Mouse (Mus musculus) liver, postnatal 0 days (tissue): ENCODE measurements around the gene Rps15a. TPM values are rescaled to one million over a fixed set of nuclear protein-coding genes. Genes with fewer than 3 reads are reported as not detected.
A peak's percentile ranks its signal among the peaks of the same experiment; 100 is the strongest.

Source experiments
- ATAC-seq: fragments of 200-750 bp; cut with Nextera tagmentation; 2 replicates; pipeline ENCODE4 v1.8.0; 2017; ENCODE audit warnings: mild to moderate bottlenecking, moderate library complexity
- DNase-seq: peaks from one replicate; pipeline ENCODE4 v3.0.0-alpha.2; 2016
- H3K27ac ChIP-seq: fragments of 300-500 bp; sonication (generic); 2 replicates; pipeline ENCODE4 v1.5.1; 2014; ENCODE audit warnings: antibody characterized with exemption, moderate library complexity, mild to moderate bottlenecking, low read depth
- H3K27me3 ChIP-seq: fragments of 300-500 bp; sonication (generic); 2 replicates; pipeline ENCODE4 v1.6.1; 2014; ENCODE audit warnings: low read length, control low read depth, mixed read lengths; ENCODE audit not compliant: insufficient read depth
- H3K36me3 ChIP-seq: fragments of 300-500 bp; sonication (generic); replicated peaks from 2 replicates; pipeline ENCODE4 v1.6.1; 2014; ENCODE audit warnings: mild to moderate bottlenecking, control low read depth, low read length, moderate library complexity, mixed read lengths; ENCODE audit not compliant: insufficient read depth
- H3K4me1 ChIP-seq: fragments of 300-500 bp; sonication (generic); 2 replicates; pipeline ENCODE4 v1.6.1; 2014; ENCODE audit warnings: antibody characterized with exemption, mild to moderate bottlenecking, control low read depth; ENCODE audit not compliant: insufficient read depth
- H3K4me2 ChIP-seq: fragments of 300-500 bp; sonication (generic); 2 replicates; pipeline ENCODE4 v1.6.1; 2014; ENCODE audit warnings: low read depth, mild to moderate bottlenecking, low read length, moderate library complexity, mixed read lengths
- H3K4me3 ChIP-seq: fragments of 300-500 bp; sonication (generic); 2 replicates; pipeline ENCODE4 v1.5.1; 2014; ENCODE audit warnings: low read depth, low read length
- H3K9ac ChIP-seq: fragments of 300-500 bp; sonication (generic); replicated peaks from 2 replicates; pipeline ENCODE4 v1.6.1; 2014; ENCODE audit warnings: mild to moderate bottlenecking, moderate library complexity
- H3K9me3 ChIP-seq: fragments of 300-500 bp; sonication (generic); 2 replicates; pipeline ENCODE4 v1.6.1; 2016; ENCODE audit warnings: mild to moderate bottlenecking, control low read depth, low read length, mixed read lengths
- CTCF ChIP-seq: sonication (generic); IDR thresholded peaks from 2 replicates; pipeline ENCODE4 v1.5.1; 2016; ENCODE audit warnings: antibody characterized with exemption, low read depth
- EP300 ChIP-seq: IDR thresholded peaks from 2 replicates; pipeline ENCODE4 v1.6.1; 2016; ENCODE audit warnings: antibody characterized with exemption, low read depth, mild to moderate bottlenecking
- WGBS: fragments of 180-500 bp; shearing (Covaris S2); extraction: QIAGEN DNeasy Blood & Tissue Kit; methylation state at CpG from one replicate; pipeline ENCODE4 v1.1.7; 2014; ENCODE audit not compliant: insufficient replicate concordance; 5-methylcytosine and 5-hydroxymethylcytosine counted together
- polyA plus RNA-seq: library from polyadenylated mRNA; unstranded; fragments of >200 nt; fragmentation: Nextera tagmentation; extraction: Ambion mirVana; gene quantifications from 2 replicates; pipeline ENCODE4 v1.2.1, GENCODE M21; 2015

Gene Rps15a
- polyA plus RNA-seq: 406 and 414 TPM in 2 replicates

DNA sequence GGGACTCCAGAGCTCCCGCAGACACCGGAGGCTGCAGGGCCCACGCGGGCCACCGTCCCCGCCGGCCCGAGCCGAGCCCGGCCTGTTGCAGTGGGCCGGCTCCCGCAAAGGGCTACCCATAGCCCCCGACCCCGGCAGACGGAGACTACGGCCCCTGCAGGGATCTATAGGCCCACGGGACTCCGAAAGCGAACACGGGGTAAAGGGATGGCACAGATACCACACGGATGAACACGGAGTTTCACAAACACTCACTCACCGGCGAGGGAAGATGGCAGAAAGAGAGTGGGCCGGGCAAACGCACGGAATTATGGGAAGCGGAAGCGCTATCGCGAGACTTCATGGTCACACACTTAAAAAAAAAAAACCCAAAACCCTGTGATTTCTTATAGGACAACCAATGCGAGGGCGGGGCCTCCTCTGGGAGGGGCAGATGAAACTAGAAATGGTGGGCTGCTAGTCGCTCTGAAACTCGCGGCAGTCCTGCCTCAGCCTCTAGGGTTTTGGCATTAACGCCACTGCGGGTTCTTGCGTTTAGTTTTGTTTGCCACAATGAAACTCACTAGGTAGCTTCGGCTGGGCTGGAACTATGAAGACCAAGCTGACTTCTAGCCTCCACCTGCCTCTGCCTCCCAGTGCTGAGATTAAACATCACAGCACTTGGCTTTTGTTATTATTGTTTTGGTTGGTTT lies at the start of gene Rps15a:
Rps15a (minus strand) TSS at position 312 of the 692 bp plus-strand sequence.
- Histone ChIP-seq H3K4me1 (peaks cover 64% of the 10 kb centered on the region), H3K27ac (peak within 1 kb of the TSS; percentile 88), H3K36me3 (peaks cover 60% of the 10 kb centered on the region), H3K27me3 (no peaks in the 10 kb centered on the region), H3K4me2 (peak within 1 kb of the TSS; percentile 84), H3K9ac (peak within 1 kb of the TSS; percentile 93), H3K9me3 (no peaks in the 10 kb centered on the region), H3K4me3 (peak within 1 kb of the TSS; percentile 91)
- WGBS: under 1% methylated on average over 40 of the region's 40 CpGs
- ATAC-seq (peak; percentile 85), DNase-seq (peak; percentile 95)
- TF ChIP-seq CTCF (no peak), EP300 (peak; percentile 92)

DNA sequence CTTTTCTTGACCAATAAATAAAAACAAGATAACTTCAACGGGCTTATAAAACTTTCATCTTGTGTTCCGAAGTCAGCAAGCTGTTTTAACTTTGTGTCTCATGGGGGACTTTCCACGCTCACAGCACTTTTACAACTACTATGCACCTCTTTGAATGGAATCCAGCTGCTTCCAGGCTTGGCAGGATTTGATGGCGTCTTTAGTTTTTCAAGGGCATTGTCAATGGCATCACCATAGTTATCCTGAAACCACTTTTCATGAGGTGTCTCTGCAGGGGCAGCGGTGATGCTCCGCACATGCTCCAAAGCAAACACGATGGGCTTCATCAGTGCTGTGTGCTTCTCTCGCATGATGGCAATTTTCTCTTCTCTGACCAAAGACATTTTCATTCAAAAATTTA lies 47.0 kb upstream of the Rps15a start:
- Histone ChIP-seq H3K4me1 (no peaks in the 10 kb centered on the region), H3K36me3 (peaks cover 55% of the 10 kb centered on the region)
- no peak for TF ChIP-seq CTCF
- no peak for TF ChIP-seq EP300

DNA sequence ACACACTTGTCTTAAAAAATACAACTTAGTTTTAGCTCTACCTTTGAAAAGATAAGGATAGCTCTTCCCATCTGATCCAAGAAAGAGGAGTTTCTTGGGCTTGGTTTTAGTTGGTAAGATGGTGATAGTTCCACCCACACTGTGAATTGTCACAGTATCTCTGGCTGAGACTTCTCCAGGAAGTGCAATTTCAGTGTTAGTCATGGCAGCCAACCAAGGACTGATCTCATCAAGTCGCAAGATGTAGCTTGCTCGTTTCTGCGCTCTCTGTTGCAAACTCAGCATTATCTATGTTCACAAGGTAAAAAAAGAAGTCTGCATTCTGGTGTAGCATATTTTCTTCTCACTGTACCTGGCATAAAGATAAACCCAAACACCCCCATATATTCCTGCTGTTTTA lies 44.1 kb upstream of the Rps15a start:
- no peak overlapping the region for H3K27ac ChIP-seq
- H3K36me3 ChIP-seq: peaks cover 53% of the 10 kb centered on the region
- no peak for ATAC-seq
- H3K9ac ChIP-seq: no peak overlapping the region
- no peak overlapping the region for H3K4me3 ChIP-seq
- H3K27me3 ChIP-seq: no peaks in the 10 kb centered on the region
- 83% methylated on average over 3 of the region's 3 CpGs for WGBS
- H3K4me2 ChIP-seq: no peak overlapping the region
- TF ChIP-seq CTCF (no peak), EP300 (no peak)
- DNase-seq: no peak
- H3K9me3 ChIP-seq: no peaks in the 10 kb centered on the region
- H3K4me1 ChIP-seq: no peaks in the 10 kb centered on the region

More for the DNA sequence above, 47.0 kb upstream of the Rps15a start:
- Histone ChIP-seq H3K9me3 (no peaks in the 10 kb centered on the region), H3K4me3 (no peak overlapping the region), H3K27ac (no peak overlapping the region), H3K9ac (no peak overlapping the region), H3K4me2 (no peak overlapping the region), H3K27me3 (no peaks in the 10 kb centered on the region)
- ATAC-seq (no peak), DNase-seq (no peak)
- WGBS: 91% methylated on average over 8 of the region's 8 CpGs

DNA sequence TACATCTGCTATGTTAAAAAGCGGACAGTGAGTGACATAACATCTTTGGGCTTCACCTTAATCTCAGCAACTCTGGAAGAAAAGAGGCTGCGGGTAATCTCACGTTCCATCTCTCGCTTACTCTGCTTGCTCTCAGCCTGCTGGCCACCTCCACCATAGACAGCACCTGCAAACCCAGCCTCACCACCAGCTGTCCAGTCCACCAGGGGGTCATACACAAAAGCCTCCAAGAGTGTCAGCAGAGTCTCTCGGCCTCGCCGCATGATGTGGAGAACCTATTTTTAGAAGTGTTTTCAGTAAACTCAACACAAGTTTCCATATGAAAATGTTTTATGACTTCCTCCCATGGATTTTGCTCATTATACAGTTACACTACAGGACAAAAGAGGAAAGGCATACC lies 40.5 kb upstream of the Rps15a start:
- H3K9me3 ChIP-seq: no peaks in the 10 kb centered on the region
- no peak for ATAC-seq
- peaks cover 74% of the 10 kb centered on the region for H3K36me3 ChIP-seq
- DNase-seq: no peak
- no peaks in the 10 kb centered on the region for H3K4me1 ChIP-seq
- H3K4me3 ChIP-seq: no peak overlapping the region
- H3K27ac ChIP-seq: no peak overlapping the region
- TF ChIP-seq CTCF (no peak), EP300 (no peak)
- no peaks in the 10 kb centered on the region for H3K27me3 ChIP-seq
- WGBS: 88% methylated on average over 7 of the region's 7 CpGs
- no peak overlapping the region for H3K9ac ChIP-seq
- H3K4me2 ChIP-seq: no peak overlapping the region

DNA sequence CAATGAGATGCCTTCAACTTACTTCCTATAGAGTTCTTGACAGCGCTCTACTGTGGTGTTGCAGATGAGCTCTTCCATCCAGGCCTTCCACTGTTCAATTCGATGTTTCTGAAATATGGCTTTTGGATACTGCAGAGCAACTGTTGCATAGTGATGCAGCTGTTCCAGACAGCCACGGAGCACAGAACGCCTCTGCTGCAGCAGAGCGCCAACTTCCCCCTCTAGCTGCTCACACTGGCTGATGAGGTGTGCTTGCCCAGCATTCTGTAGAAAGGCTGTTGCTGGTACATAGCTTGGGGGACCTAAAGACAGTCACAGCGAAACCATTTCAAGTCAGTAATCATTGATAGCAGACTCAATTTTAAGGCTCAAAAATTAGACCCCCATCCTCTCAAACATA lies 38.2 kb upstream of the Rps15a start:
- no peak for DNase-seq
- H3K27me3 ChIP-seq: no peaks in the 10 kb centered on the region
- peaks cover 70% of the 10 kb centered on the region for H3K36me3 ChIP-seq
- ATAC-seq: no peak
- H3K9ac ChIP-seq: no peak overlapping the region
- H3K4me1 ChIP-seq: no peaks in the 10 kb centered on the region
- WGBS: 81% methylated on average over 6 of the region's 6 CpGs
- no peak overlapping the region for H3K27ac ChIP-seq
- no peak for TF ChIP-seq EP300
- no peak for TF ChIP-seq CTCF
- no peak overlapping the region for H3K4me2 ChIP-seq
- no peak overlapping the region for H3K4me3 ChIP-seq
- no peaks in the 10 kb centered on the region for H3K9me3 ChIP-seq

DNA sequence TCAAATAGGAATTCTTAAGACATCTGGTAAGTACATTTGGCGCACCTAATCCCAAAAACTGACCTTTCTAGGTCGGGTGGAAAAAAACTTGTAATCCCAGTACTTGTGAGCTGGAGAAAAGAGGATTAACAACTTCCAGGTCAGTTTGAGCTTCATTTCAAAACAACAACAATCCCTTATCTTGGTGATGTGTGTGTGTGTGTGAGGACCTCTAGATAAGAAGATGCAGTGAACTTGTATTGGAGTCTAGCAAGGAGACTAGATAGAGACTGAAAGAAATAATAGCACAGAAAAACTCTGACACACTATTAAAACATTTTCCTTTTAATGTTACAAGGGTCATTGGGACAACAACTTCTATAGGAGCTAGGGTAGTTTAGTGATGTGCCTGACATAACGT lies 27.6 kb upstream of the Rps15a start:
- 79% methylated on average over 3 of the region's 3 CpGs for WGBS
- Histone ChIP-seq H3K27me3 (no peaks in the 10 kb centered on the region), H3K36me3 (peaks cover 75% of the 10 kb centered on the region), H3K4me2 (no peak overlapping the region), H3K4me1 (0 out of 2 replicates have a peak, but pooled peaks cover 3% of the 10 kb centered on the region), H3K9me3 (no peaks in the 10 kb centered on the region), H3K9ac (no peak overlapping the region), H3K4me3 (no peak overlapping the region), H3K27ac (peak overlapping the region; percentile 9; the same call in 1 of the 2 replicates)
- TF ChIP-seq EP300 (no peak; the same call in 1 of the 2 replicates), CTCF (no peak)
- no peak for DNase-seq
- ATAC-seq: peak; percentile 79
